Mouse (Mus musculus): ENCODE measurements at regions not wholly inside any gene's neighbourhood (a gene's known extent, or its start where the extent isn't known, plus 50 kb on each side); places are given as distances from the start of the nearest gene placed in this dataset.

DNA sequence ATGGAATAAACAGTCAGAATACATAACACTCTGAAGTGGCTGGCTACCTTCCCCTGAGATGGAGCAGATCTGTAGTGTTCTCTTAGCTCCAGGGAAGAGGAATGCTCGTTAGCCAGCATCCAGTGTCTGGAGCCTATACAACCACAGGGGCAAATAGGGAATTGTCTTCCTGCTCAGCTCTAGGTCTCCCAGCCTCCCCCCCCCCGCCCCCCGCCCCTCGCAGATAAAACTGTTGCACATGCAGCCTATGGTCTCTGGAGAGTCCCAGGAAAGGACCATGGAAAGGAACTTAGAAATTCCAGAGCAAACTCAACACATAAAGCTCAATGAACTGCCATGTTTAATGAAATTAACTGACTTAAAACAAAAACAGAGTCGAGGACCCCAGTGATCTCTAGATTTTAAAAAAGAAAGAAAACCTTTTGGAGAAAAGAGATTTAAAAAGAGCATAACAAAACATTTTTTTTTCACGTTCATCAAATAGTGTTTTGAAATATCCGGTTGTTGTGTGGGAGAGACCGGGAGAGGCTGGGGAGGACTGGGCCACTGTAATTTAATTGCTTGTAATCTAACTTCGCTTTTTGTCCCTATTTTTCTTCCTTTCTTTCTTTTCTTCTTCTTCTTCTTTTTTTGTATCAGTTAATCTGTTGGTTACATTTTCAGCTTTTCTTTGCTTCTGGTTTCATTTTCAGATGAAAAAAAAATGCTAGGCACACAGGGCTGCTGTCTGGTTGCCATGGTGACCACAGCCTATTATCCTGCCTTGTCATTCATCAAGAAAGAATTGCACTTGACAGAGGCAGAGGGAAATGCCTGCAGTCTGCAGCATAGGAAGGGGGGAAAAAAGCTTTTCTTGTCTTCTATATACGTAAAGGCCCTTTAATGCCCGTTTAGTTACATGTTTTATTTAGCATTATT, 450.3 kb upstream of the Ubash3b start:
- no peak for ATAC-seq (ENCODE audit: extremely low read depth, insufficient number of reproducible peaks, low FRiP score, poor library complexity, severe bottlenecking)

DNA sequence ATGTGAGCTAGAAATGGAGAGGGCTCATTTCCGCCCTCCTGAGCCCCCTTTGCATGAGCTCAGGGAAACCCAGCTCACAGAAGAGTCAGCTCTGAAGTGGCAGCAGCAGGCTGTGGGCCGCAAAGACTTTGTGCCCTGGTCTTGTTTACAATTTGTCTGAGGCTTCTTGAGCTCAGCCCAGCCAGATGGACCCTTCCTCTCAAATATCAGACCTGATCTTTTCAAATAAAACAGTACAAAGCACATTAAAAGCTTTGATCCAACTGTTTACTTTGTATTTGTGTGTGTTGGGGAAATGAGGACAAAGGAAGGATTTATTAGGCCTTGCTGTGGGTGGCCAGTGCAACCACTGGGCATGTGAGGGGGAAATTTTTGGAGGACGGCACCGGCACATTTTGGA, 448.9 kb upstream of the Ubash3b start:
- ATAC-seq (ENCODE audit: extremely low read depth, insufficient number of reproducible peaks, low FRiP score, poor library complexity, severe bottlenecking) = no peak

DNA sequence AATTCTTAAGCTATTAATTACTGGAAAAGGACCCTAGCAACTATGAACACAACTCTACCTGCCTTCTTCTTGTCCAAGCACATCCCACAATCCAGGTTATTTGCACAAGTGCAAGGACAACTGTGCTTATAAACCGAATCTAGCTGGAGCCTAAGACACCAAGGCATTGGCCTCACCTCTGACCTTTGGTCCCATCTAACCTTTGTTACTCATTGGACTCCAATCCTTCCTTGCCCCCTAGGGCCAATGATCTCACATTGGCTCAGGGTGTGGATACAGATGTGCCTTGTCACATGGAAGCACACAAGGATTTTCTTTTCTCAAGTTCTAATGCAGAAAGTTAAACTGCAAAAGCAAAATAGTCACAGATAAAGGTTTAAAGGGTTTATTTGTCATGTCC, 444.6 kb upstream of the Ubash3b start:
- ATAC-seq (ENCODE audit: extremely low read depth, insufficient number of reproducible peaks, low FRiP score, poor library complexity, severe bottlenecking) = no peak

DNA sequence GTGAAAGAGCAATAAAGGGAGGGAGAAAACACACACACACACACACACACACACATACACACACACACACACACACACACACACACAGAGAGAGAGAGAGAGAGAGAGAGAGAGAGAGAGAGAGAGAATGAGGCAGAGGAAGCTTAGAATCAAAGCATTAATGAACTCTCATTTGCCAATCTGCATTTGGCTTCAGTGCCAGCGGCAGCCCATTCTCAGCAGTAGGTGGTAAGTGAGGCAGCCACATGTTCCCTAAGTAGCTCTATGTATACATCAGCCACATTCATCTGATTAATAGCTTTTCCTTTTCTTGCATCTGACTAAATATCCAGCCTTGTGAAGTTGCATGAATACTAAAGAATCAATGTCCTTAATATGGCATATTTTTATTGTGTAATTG, 443.4 kb upstream of the Ubash3b start:
- no peak for ATAC-seq (ENCODE audit: extremely low read depth, insufficient number of reproducible peaks, low FRiP score, poor library complexity, severe bottlenecking)

DNA sequence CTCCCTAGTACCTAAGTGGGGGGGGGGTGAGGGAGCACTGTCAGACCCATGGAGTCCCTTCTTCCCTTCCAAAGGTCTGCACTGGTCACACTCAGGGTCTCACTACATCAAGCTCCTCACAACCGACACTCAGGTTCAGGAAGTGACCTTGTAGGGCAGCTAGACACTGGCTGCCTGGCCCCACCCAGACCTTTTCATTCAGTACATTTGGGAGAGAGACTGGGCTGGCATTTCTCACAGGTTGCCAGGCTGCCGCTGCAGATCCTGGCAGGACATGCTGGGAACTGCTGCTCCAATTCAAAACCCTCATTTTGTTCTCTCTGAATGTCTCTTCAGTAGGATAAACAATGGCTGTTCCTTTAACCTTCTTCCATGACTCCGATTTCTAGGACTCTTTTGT, 439.3 kb upstream of the Ubash3b start:
- no peak for ATAC-seq (ENCODE audit: extremely low read depth, insufficient number of reproducible peaks, low FRiP score, poor library complexity, severe bottlenecking)

DNA sequence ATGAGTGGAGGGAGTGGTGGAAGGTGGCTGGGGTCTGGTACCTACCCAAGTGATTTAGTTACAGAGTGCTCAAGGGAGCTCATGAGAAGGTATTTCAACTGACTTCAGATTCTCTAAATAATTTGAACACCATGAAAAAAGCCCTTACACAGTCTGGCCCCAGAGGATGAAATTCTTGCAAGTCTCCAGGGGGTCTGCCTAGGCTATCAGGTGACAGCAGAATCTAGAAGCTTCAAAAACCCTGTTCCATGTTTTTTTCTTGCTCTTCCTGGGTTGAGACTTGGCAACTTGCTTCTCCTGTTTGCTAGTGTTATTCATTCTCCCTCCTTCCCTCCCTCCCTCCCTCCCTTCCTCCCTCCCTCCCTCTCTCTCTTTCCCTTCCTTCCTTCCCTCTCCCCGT, 438.4 kb upstream of the Ubash3b start:
- ATAC-seq (ENCODE audit: extremely low read depth, insufficient number of reproducible peaks, low FRiP score, poor library complexity, severe bottlenecking) = no peak

DNA sequence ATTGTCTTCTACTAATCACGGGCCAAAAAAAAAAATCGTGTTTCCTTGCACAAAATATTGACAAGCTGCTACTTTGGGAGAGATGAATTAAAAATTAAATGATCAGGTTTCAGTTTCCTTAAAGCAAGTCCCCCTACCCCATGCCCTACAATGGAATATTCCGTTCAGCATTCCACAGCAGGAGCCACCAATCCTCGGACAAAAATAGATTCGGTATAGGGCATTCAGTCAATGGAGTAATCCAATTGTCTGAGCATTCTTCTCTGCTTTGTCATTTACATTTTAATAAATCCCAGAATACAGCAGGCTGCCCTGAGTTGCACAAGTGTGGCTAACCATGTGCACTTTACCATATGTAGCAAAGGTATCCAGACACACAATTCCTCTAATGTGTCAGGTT, 434.3 kb upstream of the Ubash3b start:
- ATAC-seq (ENCODE audit: extremely low read depth, insufficient number of reproducible peaks, low FRiP score, poor library complexity, severe bottlenecking) = no peak

DNA sequence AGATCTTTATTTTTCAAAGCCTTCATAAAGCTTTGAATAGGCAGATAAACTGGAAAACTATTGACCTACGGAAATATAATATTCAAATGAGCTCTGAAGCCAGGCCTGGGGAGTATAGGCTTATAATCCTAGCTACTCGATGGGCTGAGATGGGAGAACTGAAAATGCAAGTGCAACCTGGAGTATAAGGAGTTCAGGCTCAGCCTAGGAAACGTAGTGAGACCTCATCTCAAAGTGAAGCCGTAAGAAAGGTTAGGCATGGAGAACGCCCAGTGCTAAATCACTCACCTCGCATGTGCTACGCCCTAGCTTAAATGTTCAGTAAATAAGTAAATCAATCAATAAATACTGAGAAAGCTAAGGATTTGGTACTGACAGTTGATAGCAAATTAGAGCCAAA, 432.5 kb upstream of the Ubash3b start:
- ATAC-seq (ENCODE audit: extremely low read depth, insufficient number of reproducible peaks, low FRiP score, poor library complexity, severe bottlenecking) = no peak

DNA sequence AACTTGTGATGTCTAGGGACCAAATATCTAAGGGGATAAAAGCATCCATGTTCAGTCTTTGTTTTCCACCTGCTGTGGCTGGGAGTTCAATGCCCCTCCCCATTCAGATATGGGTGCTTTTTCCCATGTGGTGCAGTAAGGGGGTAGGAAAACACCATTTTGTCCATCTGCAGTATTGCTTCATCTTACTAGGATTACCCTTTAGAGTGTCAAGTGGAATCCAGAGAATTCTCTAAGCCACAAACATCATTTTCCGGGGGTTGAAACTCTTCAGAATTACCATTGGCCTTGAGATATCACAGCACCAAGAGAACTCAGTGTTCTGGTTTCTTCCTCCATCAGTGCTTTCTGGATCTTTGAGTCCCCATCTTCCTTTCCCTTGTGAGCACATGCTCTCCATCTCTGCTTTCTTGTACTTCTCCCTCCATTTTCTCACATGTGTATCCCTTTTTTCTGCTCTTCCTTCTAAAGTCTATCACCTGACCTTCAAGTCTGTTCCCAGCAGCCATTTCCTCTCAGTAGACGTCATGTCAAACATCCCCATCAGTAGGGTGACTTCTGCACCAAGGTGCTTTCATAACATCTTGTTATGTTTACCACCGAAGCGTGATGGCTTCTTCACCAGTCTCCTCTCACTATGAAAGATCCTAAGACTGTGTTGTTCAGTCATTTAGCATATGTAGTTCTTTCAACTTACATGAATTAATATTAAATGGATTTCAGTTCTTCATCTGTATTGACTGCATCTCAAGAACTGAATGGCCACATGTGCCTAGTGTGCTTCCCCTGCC, 431.6 kb upstream of the Ubash3b start:
- ATAC-seq (ENCODE audit: extremely low read depth, insufficient number of reproducible peaks, low FRiP score, poor library complexity, severe bottlenecking) = no peak

DNA sequence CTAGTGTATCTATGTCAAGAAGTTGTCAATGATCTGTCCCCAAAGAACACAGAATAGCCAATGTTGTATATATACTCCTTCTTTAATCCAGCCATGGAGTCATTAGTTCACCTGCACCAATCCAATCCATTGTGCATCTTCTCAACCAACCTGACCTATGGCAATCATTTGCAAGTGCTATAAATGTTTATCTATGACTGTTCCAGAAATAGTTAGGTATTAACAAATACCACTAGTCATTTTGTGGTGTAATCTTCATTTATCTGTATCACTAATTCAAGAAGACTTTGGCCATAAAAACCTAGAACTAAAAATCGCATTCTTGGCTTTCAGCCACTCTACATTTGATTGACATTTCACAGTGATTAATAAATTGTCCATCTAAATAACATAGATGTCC, 430.6 kb upstream of the Ubash3b start:
- no peak for ATAC-seq (ENCODE audit: extremely low read depth, insufficient number of reproducible peaks, low FRiP score, poor library complexity, severe bottlenecking)

DNA sequence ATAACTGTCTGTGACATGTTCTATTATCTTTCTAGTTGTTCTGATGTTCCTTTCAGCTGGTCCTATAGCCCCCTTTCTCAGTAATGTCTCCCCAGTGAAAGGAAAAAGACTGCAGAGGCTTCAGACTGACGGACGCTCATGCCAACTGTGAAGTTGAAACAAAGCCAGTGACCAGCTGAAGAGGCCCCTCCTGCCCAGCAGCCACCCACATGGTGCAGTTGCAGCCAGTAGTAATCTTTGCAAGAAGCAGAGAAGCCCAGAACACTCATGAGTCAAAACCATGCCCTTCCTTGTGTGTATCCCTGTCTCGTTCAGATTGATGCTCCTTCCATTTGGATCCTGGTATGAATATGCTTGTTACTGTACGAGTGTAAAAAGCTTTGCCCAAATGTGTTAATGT, 428.7 kb upstream of the Ubash3b start:
- no peak for ATAC-seq (ENCODE audit: extremely low read depth, insufficient number of reproducible peaks, low FRiP score, poor library complexity, severe bottlenecking)

DNA sequence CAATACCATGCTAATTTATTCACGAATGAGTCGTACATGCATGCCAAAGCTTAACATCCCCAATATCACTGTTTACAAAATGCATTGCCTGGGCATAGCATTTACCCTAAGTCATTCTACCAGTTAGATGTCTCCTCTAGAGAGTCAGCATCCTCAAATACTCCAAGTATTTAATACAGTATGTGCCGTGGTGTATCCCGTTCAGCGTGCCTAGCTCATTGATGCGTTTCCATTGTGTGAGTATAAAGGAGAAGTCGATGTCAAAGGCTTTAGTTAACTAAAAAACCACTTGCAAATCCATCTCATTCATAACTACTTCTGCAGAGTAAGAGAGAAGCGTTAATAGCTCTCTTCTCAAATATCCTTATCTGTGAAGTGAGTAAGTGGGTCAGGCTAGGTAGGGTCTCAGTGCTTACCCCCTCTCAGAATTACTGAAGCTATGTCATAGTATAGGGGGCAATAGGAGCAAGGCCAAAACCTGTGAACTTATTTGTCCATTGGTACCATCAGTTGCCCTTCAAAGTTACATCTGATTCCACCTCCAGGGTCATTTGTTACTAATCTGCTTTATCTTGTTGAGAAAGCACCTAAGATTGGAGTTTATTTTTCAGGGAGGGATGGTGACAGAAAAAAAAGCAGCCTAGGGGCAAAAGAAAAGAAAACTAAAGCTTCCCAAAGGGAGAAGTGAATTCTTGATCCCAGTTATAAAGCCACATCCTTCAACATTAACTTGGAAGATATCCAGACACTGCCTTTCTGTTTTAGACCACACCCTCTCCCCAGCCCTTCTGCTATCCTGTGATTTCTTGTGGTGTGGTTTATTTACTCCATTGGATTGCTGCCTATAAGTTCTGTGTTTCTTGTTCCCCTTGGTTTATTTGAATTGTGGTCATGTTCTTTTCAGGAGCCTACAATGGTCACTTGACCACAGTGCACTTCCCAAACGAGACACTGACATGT, 427.2 kb upstream of the Ubash3b start:
- no peak for ATAC-seq (ENCODE audit: extremely low read depth, insufficient number of reproducible peaks, low FRiP score, poor library complexity, severe bottlenecking)

DNA sequence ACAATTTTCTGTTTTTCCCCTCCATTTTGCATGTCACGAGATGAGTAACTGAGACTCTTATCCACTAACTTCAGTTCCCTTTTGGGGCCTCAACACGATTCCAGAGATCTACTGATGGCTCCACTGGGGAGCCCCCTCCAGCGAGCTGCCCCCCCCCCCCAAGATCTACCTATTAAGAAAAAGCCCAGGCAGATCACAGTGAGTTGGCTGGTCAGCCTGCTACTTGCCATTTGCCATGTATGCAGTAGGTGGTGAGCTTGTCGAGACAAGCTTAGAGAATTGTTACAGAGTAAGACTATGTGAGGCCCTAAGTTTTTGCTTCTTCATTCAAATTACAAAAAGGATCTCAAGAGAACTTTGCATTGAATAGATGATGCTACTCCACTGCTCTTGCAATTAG, 426.3 kb upstream of the Ubash3b start:
- ATAC-seq (ENCODE audit: extremely low read depth, insufficient number of reproducible peaks, low FRiP score, poor library complexity, severe bottlenecking) = no peak

DNA sequence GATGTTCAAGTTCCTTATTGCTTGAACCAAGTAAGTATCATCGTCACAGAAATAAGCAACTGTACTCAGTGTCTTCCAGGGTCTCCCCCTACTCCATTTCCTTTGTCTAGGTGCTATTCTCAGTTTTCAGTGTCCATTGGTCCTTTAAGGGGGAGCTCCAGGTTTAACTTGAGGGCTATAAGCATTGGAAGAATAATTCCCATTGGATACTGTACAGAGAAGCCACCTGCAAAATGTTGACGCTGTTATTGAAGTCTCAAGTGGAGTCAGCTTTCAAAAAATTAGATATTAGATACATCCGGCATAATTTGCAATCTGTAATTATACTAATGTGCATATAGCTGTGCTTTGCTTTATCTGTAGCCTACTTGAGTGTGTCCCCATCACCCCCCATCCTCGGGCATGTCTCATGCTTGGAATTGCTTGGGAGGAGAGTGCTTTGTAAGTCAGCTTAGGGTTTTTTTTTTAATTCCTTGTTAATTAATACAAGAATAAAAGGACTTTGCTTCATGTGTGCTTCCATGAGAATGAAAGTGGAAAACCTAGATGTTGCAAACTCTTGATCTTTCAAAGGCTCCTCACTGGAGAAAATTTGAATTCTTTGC, 425.6 kb upstream of the Ubash3b start:
- no peak for ATAC-seq (ENCODE audit: extremely low read depth, insufficient number of reproducible peaks, low FRiP score, poor library complexity, severe bottlenecking)

DNA sequence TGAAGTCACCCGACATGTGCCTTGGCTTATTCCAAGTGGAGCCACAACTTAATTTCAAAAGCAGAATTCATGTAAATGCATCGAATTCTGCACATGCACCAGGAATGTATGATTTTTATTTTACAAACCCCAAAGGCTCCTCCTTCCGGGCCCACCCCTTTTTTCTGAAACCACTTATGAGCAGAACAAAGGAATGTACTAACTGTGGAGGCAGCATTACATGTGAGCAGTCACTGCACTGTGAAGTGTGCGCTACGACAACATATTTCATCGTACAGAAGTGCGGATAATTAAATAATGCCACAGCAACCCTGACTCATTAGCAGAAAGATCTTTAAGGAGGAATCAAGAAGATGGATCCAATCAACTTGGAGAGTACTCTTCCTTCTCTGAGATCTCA, 424.8 kb upstream of the Ubash3b start:
- no peak for ATAC-seq (ENCODE audit: extremely low read depth, insufficient number of reproducible peaks, low FRiP score, poor library complexity, severe bottlenecking)

DNA sequence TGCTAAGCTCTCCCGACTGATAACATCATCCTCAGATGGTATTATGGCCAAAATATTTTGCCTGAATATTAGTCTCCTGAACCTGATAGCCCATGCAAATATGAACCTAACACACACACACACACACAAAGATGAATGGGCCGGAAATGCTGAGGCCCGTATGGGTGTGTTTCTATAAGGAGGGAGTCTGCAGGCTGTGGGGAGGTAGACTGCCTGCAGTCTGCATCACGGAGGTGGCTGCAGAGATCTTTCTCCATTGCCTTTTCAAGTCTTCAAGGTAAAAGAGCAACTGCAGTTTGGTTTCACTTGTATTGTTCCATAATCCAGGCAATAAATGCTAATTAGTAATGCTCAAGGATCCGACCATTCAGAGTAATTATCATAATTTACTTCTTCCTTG, 424.3 kb upstream of the Ubash3b start:
- no peak for ATAC-seq (ENCODE audit: extremely low read depth, insufficient number of reproducible peaks, low FRiP score, poor library complexity, severe bottlenecking)

DNA sequence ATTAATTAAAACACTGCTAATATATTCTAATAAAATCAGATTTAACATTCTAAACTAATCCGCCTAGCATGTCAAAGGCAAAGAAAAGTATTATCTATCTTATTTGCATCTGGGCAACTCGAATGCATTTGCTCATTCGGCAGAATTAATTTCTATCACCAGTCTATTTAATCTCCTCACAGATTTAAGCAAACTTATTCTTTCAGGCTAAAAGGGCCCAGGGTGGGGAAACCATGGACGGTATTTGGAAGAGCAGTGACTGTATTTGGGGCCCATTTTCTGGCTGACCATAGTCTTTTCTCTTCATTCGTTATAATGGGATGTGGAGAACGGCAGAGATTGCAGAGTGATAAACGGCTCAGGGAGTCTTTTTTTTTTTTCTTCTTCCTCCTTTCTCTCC, 423.5 kb upstream of the Ubash3b start:
- no peak for ATAC-seq (ENCODE audit: extremely low read depth, insufficient number of reproducible peaks, low FRiP score, poor library complexity, severe bottlenecking)

DNA sequence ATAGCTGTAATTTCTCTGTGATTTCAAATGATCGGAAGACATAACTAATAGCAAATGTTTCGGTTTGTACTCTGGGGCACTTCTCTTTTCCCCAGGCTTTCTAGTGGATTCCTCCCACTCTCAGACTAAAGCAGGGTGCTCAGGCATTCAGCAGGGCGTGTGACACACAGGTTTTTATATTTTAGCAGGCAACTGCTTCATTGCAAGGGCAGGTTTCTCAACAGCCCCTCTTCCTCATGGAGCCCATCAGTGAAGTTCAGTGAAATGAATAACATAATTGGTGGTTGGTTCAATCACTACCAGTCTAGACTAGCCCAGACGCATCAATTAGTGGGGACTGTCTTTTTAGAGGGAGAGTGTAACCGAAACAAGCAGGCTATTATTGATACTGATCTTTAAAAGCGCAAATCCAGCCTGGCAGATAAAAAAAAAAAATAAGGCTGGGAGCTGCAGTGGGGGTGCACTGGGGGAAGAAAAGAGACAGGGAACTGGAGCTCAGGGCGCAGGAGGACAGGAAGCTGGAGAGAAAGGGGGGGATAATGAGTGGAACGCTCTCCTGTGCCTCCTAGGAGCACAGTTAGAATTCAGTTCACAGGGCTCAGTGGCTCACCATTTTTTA, 422.3 kb upstream of the Ubash3b start:
- no peak for ATAC-seq (ENCODE audit: extremely low read depth, insufficient number of reproducible peaks, low FRiP score, poor library complexity, severe bottlenecking)

All from neutrophil, adult 5-6 weeks (primary cell).